Mouse (Mus musculus) CH12.LX (cell line): Measurements from ENCODE around the gene Golga4. TPM values are rescaled to one million over a fixed set of nuclear protein-coding genes. Genes with fewer than 3 reads are reported as not detected.
A peak's percentile ranks its signal among the peaks of the same experiment; 100 is the strongest.

Source experiments
- DNase-seq: peaks from one replicate; pipeline ENCODE4 v3.0.0-alpha.2; 2013; ENCODE audit errors: extremely low read depth
- H3K27ac ChIP-seq: 2 replicates; pipeline ENCODE4 v1.5.1; 2012; ENCODE audit warnings: low read depth, mild to moderate bottlenecking, control low read depth, moderate library complexity; ENCODE audit not compliant: insufficient read depth
- H3K27me3 ChIP-seq: replicated peaks from 2 replicates; pipeline ENCODE3; 2012; ENCODE audit warnings: inconsistent platforms
- H3K36me3 ChIP-seq, 2 experiments: replicated peaks in 1 of 2; 2 replicates each; pipeline versions ENCODE3 to v1.6.1; 2012; ENCODE audit warnings: inconsistent platforms in 1 of 2, low read length in 1 of 2, mild to moderate bottlenecking in 1 of 2, mixed read lengths in 1 of 2, moderate library complexity in 1 of 2; ENCODE audit not compliant: control insufficient read depth in 1 of 2, insufficient read depth in 1 of 2
- H3K4me1 ChIP-seq, 2 experiments: 2 replicates each; pipeline ENCODE4 v1.6.1; 2012; ENCODE audit warnings: inconsistent platforms in 1 of 2, moderate library complexity in 1 of 2; ENCODE audit not compliant: insufficient read depth in 2 of 2, control insufficient read depth in 1 of 2
- H3K4me2 ChIP-seq: 2 replicates; pipeline ENCODE4 v1.6.1; 2012; ENCODE audit warnings: low read depth, mild to moderate bottlenecking, control low read depth; ENCODE audit not compliant: poor library complexity, insufficient read depth, severe bottlenecking
- H3K4me3 ChIP-seq, 3 experiments: fragments of 150-350 bp in 1 of 3; sonication (generic) in 1 of 3; replicated peaks in 1 of 3; 2 replicates each; pipeline versions ENCODE3 to v1.5.1; 2011 to 2012; ENCODE audit warnings: low read depth in 2 of 3, low read length in 2 of 3, mild to moderate bottlenecking in 2 of 3, moderate library complexity in 2 of 3, control low read depth in 1 of 3, improper control_type of control experiment in 1 of 3, inconsistent platforms in 1 of 3, mixed read lengths in 1 of 3; ENCODE audit not compliant: poor library complexity in 1 of 3
- H3K79me2 ChIP-seq: replicated peaks from 2 replicates; pipeline ENCODE4 v1.6.1; 2012; ENCODE audit warnings: mild to moderate bottlenecking, moderate library complexity; ENCODE audit not compliant: control insufficient read depth, poor library complexity, insufficient read depth, severe bottlenecking; ENCODE audit errors: extremely low read depth
- H3K9ac ChIP-seq: 2 replicates; pipeline ENCODE4 v1.6.1; 2012; ENCODE audit warnings: low read depth, mild to moderate bottlenecking, control low read depth, moderate library complexity; ENCODE audit not compliant: insufficient read depth
- H3K9me3 ChIP-seq: replicated peaks from 2 replicates; pipeline ENCODE3; 2012; ENCODE audit warnings: low read length, inconsistent platforms, mixed read lengths
- BHLHE40 ChIP-seq: IDR thresholded peaks from 2 replicates; pipeline ENCODE4 v1.6.1; 2011; ENCODE audit warnings: mild to moderate bottlenecking, low read depth, low read length, improper control_type of control experiment
- CHD1 ChIP-seq: IDR thresholded peaks from 2 replicates; pipeline ENCODE4 v1.6.1; 2012; ENCODE audit warnings: low read depth, low read length, improper control_type of control experiment, inconsistent platforms
- CTCF ChIP-seq, 2 experiments: IDR thresholded peaks in 1 of 2; conservative IDR thresholded peaks in 1 of 2; 2 replicates each; pipeline ENCODE4 v1.5.1; 2011 to 2012; ENCODE audit warnings: low read depth in 2 of 2, low read length in 2 of 2, improper control_type of control experiment in 1 of 2, inconsistent platforms in 1 of 2, mild to moderate bottlenecking in 1 of 2, moderate library complexity in 1 of 2
- E2F4 ChIP-seq: IDR thresholded peaks from 2 replicates; pipeline ENCODE4 v1.6.1; 2011; ENCODE audit warnings: low read depth, low read length, improper control_type of control experiment; ENCODE audit not compliant: insufficient replicate concordance
- ELF1 ChIP-seq: IDR thresholded peaks from 2 replicates; pipeline ENCODE4 v1.6.1; 2014; ENCODE audit warnings: low read depth, mild to moderate bottlenecking, inconsistent platforms, low read length, improper control_type of control experiment
- EP300 ChIP-seq: IDR thresholded peaks from 2 replicates; pipeline ENCODE4 v1.6.1; 2011; ENCODE audit warnings: low read length, improper control_type of control experiment
- GABPA ChIP-seq: IDR thresholded peaks from 2 replicates; pipeline ENCODE4 v1.6.1; 2012; ENCODE audit warnings: low read depth, low read length, improper control_type of control experiment, inconsistent platforms; ENCODE audit not compliant: insufficient replicate concordance
- IRF4 ChIP-seq: IDR thresholded peaks from 2 replicates; pipeline ENCODE4 v1.6.1; 2014; ENCODE audit warnings: low read depth, mild to moderate bottlenecking, inconsistent platforms, low read length, improper control_type of control experiment
- JUN ChIP-seq: IDR thresholded peaks from 2 replicates; pipeline ENCODE4 v1.6.1; 2011; ENCODE audit warnings: low read depth, mild to moderate bottlenecking, low read length, improper control_type of control experiment, moderate library complexity; ENCODE audit not compliant: insufficient read depth
- JUND ChIP-seq: conservative IDR thresholded peaks from 2 replicates; pipeline ENCODE4 v1.6.1; 2011; ENCODE audit warnings: low read depth, low read length, improper control_type of control experiment
- MAFK ChIP-seq: IDR thresholded peaks from 2 replicates; pipeline ENCODE4 v1.6.1; 2011; ENCODE audit warnings: low read length, improper control_type of control experiment; ENCODE audit not compliant: insufficient replicate concordance
- MAX ChIP-seq: IDR thresholded peaks from 2 replicates; pipeline ENCODE4 v1.6.1; 2011; ENCODE audit warnings: low read length, improper control_type of control experiment
- MAZ ChIP-seq: IDR thresholded peaks from 2 replicates; pipeline ENCODE4 v1.6.1; 2012; ENCODE audit warnings: low read depth, mild to moderate bottlenecking, inconsistent platforms, low read length, improper control_type of control experiment, moderate library complexity
- MYC ChIP-seq: IDR thresholded peaks from 2 replicates; pipeline ENCODE4 v1.6.1; 2011; ENCODE audit warnings: low read depth, mild to moderate bottlenecking, improper control_type of control experiment, low read length
- NRF1 ChIP-seq: IDR thresholded peaks from 2 replicates; pipeline ENCODE4 v1.6.1; 2014; ENCODE audit warnings: low read depth, mild to moderate bottlenecking, inconsistent platforms, low read length, improper control_type of control experiment, moderate library complexity
- POLR2AphosphoS2 ChIP-seq: IDR thresholded peaks from 2 replicates; pipeline ENCODE4 v1.6.1; 2011; ENCODE audit warnings: low read depth, low read length, improper control_type of control experiment
- RAD21 ChIP-seq: IDR thresholded peaks from 2 replicates; pipeline ENCODE4 v1.6.1; 2011; ENCODE audit warnings: low read depth, mild to moderate bottlenecking, low read length, improper control_type of control experiment, moderate library complexity
- SIN3A ChIP-seq: IDR thresholded peaks from 2 replicates; pipeline ENCODE4 v1.6.1; 2012; ENCODE audit warnings: low read length, improper control_type of control experiment, inconsistent platforms
- SMC3 ChIP-seq: IDR thresholded peaks from 2 replicates; pipeline ENCODE4 v1.6.1; 2011; ENCODE audit warnings: low read depth, low read length, improper control_type of control experiment
- TBP ChIP-seq: conservative IDR thresholded peaks from 2 replicates; pipeline ENCODE4 v1.6.1; 2011; ENCODE audit warnings: low read depth, low read length, improper control_type of control experiment
- UBTF ChIP-seq: IDR thresholded peaks from 2 replicates; pipeline ENCODE4 v1.6.1; 2012; ENCODE audit warnings: low read depth, mild to moderate bottlenecking, inconsistent platforms, low read length, improper control_type of control experiment, moderate library complexity
- ZC3H11A ChIP-seq: IDR thresholded peaks from 2 replicates; pipeline ENCODE4 v1.6.1; 2012; ENCODE audit warnings: low read depth, mild to moderate bottlenecking, inconsistent platforms, low read length, improper control_type of control experiment
- dilution Hi-C: fragments of 300-500 bp; cut with MboI; formaldehyde crosslinking; loops from 2 replicates; pipeline ENCODE4 v1.14.3; 2020; ENCODE audit warnings: low sequenced_read_pairs; ENCODE audit not compliant: extremely low pct_unique_long_range_greater_than_20kb, extremely low pct_ligation_motif_present
- in situ Hi-C: fragments of 300-500 bp; cut with MboI; formaldehyde crosslinking; loops from 3 replicates; pipeline ENCODE4 v1.14.3; 2019; ENCODE audit warnings: low sequenced_read_pairs, low pct_ligation_motif_present, low pct_unique_long_range_greater_than_20kb, mixed read lengths
- polyA plus RNA-seq: library from polyadenylated mRNA; unstranded; fragments of >175 nt; gene quantifications from 2 replicates; pipeline ENCODE4 v1.2.1, GENCODE M21; 2012; ENCODE audit warnings: low read depth; ENCODE audit not compliant: insufficient read length
- total RNA-seq, 2 experiments: library from RNA; depleted of rRNA; stranded (reverse); fragments of 300-350 nt in 1 of 2; fragments of >200 nt in 1 of 2; gene quantifications; 2 replicates each; pipeline ENCODE4 v1.2.3; 2012 to 2014

The Golga4 gene
- total and polyA plus RNA-seq, 3 experiments, result 23.7 to 37.2 (median 33.1) TPM

GRCm38 (mm10) chr9:118456405-118456804 lies 49.7 kb upstream of the Golga4 start:
- Histone ChIP-seq H3K9me3 (no peaks in the 10 kb centered on the region), H3K27ac (no peak overlapping the region), H3K4me1 (peaks cover 0 to 5% of the 10 kb centered on the region in 2 experiments; a peak in 2 of 4 replicates), H3K9ac (no peak overlapping the region), H3K27me3 (no peaks in the 10 kb centered on the region), H3K36me3 (no peaks in the 10 kb centered on the region), H3K4me2 (no peak overlapping the region), H3K79me2 (no peaks in the 10 kb centered on the region), H3K4me3 (no peak overlapping the region)
- in situ Hi-C loops, result no loop called here
- dilution Hi-C loops, result no loop called here
- DNase-seq, result no peak
- TF ChIP-seq SIN3A (no peak), MAFK (no peak), BHLHE40 (no peak), NRF1 (no peak), IRF4 (no peak), TBP (no peak), POLR2AphosphoS2 (no peak), ELF1 (peak; percentile 56)

- Histone ChIP-seq H3K9ac (no peak overlapping the region), H3K9me3 (no peaks in the 10 kb centered on the region), H3K27me3 (no peaks in the 10 kb centered on the region), H3K4me3 (no peak overlapping the region), H3K79me2 (no peaks in the 10 kb centered on the region), H3K36me3 (no peaks in the 10 kb centered on the region), H3K4me1 (peaks cover 0 to 5% of the 10 kb centered on the region in 2 experiments; a peak in 2 of 4 replicates), H3K27ac (no peak overlapping the region), H3K4me2 (no peak overlapping the region)
- no peak for DNase-seq
- in situ Hi-C loops, result no loop called here
- no peak for TF ChIP-seq ZC3H11A
- no peak for TF ChIP-seq JUN
- no peak for TF ChIP-seq MAX
- no peak for TF ChIP-seq CTCF (conservative IDR thresholded peaks at IDR 0.05 in 1 of 2, IDR thresholded peaks at IDR 0.05 in 1 of 2; ENCODE audit: low read depth in 2 of 2, low read length in 2 of 2)
- no peak for TF ChIP-seq UBTF
- TF ChIP-seq NRF1, result no peak
- no peak for TF ChIP-seq MYC
- no peak for TF ChIP-seq JUND
- no peak for TF ChIP-seq GABPA
- no peak for TF ChIP-seq IRF4
- no peak for TF ChIP-seq E2F4
- no peak for TF ChIP-seq EP300
- TF ChIP-seq SMC3, result no peak
- no peak for TF ChIP-seq MAZ
- no peak for TF ChIP-seq RAD21
- no peak for TF ChIP-seq CHD1
- dilution Hi-C loops, result no loop called here
Measured at GRCm38 (mm10) chr9:118458039-118458438, 48.0 kb upstream of the Golga4 start.
